Mouse (Mus musculus): Measurements from ENCODE around the gene Uqcc3.

GRCm38 (mm10) chr19:8881034-8881392 is 290 bp upstream of the Uqcc3 start:
- no peak for TF ChIP-seq CTCF (IDR thresholded peaks at IDR 0.05; ENCODE audit: borderline replicate concordance, extremely low read depth, insufficient read depth, insufficient read length)
- TF ChIP-seq POLR2A (IDR thresholded peaks at IDR 0.05; ENCODE audit: borderline replicate concordance, extremely low read depth, insufficient read depth, insufficient read length, poor library complexity, severe bottlenecking): no peak
